In the genomic region with DNA sequence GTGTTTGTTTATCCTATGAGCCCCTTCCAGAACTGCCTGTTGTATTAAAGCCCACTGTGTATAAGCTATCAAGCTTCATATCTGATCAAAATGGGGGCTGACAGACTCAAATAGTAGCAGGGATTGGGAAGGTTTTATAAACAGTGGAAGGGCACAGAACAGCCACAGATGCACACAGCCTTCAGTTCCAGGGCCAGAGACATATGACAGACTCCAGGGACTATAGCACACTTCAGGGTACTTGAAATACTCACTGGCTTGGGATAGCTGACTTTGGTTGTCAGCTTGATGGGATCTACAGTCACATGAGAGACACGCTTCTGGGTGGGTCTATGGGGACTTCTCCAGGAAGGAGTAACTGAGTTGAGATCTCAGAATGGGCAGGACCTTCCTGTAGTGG, we compare ENCODE assay signal across 16 mouse cellular contexts.
"Had no signal": no experiment of that assay in that cellular context is flagged by ENCODE, and none has a peak within 500 bp of the region (broad histone marks: within the 10 kb centered on the region; RNA-seq: fewer than 3 reads in every experiment).

No protein-coding gene starts in this region.

- H3K4me1 ChIP-seq: liver, embryonic 13.5 days; liver, embryonic 15.5 days; megakaryocyte, embryonic 14.5 days; midbrain, embryonic 13.5 days; midbrain, embryonic 15.5 days; neural tube, embryonic 12.5 days; stomach, embryonic 15.5 days had no signal

- H3K27me3 ChIP-seq: liver, embryonic 13.5 days; liver, embryonic 15.5 days; megakaryocyte, embryonic 14.5 days; midbrain, embryonic 13.5 days; midbrain, embryonic 15.5 days; neural tube, embryonic 12.5 days; stomach, embryonic 15.5 days had no signal

- ATAC-seq: liver, postnatal 0 days; lung, postnatal 0 days; midbrain, embryonic 13.5 days; midbrain, embryonic 15.5 days had no signal

- DNase-seq: liver, embryonic 13.5 days; liver, postnatal 0 days; right cerebral cortex, postnatal 14 days; thymus, adult 2 months; thymus, postnatal 25 days; thymus, postnatal 4 days had no signal

- H3K9me3 ChIP-seq: liver, embryonic 15.5 days; midbrain, embryonic 13.5 days; midbrain, embryonic 15.5 days; neural tube, embryonic 12.5 days; stomach, embryonic 15.5 days had no signal

- H3K27ac ChIP-seq: liver, embryonic 13.5 days; liver, embryonic 15.5 days; macrophage; midbrain, embryonic 13.5 days; midbrain, embryonic 15.5 days; neural tube, embryonic 12.5 days; stomach, embryonic 15.5 days; stomach, postnatal 0 days had no signal

- H3K36me3 ChIP-seq: liver, embryonic 13.5 days; liver, embryonic 15.5 days; midbrain, embryonic 13.5 days; midbrain, embryonic 15.5 days; neural tube, embryonic 12.5 days; stomach, embryonic 15.5 days had no signal

- H3K9ac ChIP-seq: liver, embryonic 13.5 days; liver, embryonic 15.5 days; liver, postnatal 0 days; midbrain, embryonic 13.5 days; midbrain, embryonic 15.5 days; neural tube, embryonic 12.5 days; stomach, embryonic 15.5 days had no signal

- H3K4me2 ChIP-seq: liver, embryonic 13.5 days; liver, embryonic 15.5 days; midbrain, embryonic 11.5 days; midbrain, embryonic 13.5 days; midbrain, embryonic 15.5 days; neural tube, embryonic 12.5 days; stomach, embryonic 15.5 days had no signal

- H3K4me3 ChIP-seq: liver, embryonic 13.5 days; liver, embryonic 15.5 days; megakaryocyte, embryonic 14.5 days; midbrain, embryonic 13.5 days; midbrain, embryonic 15.5 days; neural tube, embryonic 12.5 days; stomach, embryonic 15.5 days had no signal
